Mouse (Mus musculus): ENCODE data around the gene Usp19. TPM values are rescaled to one million over a fixed set of nuclear protein-coding genes. Genes with fewer than 3 reads are reported as not detected.

Gene Usp19
- polyA plus RNA-seq, 1 experiment from 2014 or later: 142 TPM

- ChIA-PET CTCF (no interaction called here), POLR2A (no interaction called here)
- no peaks in the 10 kb centered on the region for H3K27me3 ChIP-seq
- no peak for TF ChIP-seq CTCF (IDR thresholded peaks at IDR 0.05)
- DNase-seq (ENCODE audit: low read depth, low spot score) (no peak), ATAC-seq (no peak)
- in situ Hi-C loops (cut with MboI; ENCODE audit: low pct_unique_long_range_greater_than_20kb): no loop called here
Measured at GRCm38 (mm10) chr9:108466219-108466618, 24.2 kb upstream of the Usp19 start.

- DNase-seq (ENCODE audit: low read depth, low spot score) (no peak), ATAC-seq (no peak)
- CTCF ChIA-PET: no interaction called here
- POLR2A ChIA-PET: no interaction called here
- in situ Hi-C loops (cut with MboI; ENCODE audit: low pct_unique_long_range_greater_than_20kb): no loop called here
- no peaks in the 10 kb centered on the region for H3K27me3 ChIP-seq
- TF ChIP-seq CTCF (IDR thresholded peaks at IDR 0.05): no peak
Measured at GRCm38 (mm10) chr9:108469430-108469829, 21.0 kb upstream of the Usp19 start.

DNA sequence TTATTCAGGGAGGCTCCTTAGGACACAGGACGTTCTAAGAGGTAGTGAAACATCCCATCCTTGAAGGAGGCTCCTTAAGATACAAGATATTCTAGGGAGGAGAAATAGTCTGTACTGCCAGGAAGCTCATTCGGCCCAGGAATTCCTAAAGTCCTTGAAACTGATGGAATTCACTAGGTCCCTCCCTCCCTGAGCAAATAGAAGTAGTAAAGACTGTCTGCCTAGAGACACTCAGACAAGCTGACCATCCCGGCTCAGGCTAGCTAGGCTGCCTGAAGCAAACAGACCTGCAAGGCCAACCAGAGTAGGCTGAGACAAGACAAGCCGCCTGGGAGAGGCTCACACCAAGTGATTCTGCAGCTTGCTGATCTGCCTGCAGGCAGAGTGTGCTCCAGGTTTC is 20.6 kb upstream of the Usp19 start:
- no peaks in the 10 kb centered on the region for H3K27me3 ChIP-seq
- CTCF ChIA-PET: no interaction called here
- POLR2A ChIA-PET: no interaction called here
- ATAC-seq (no peak), DNase-seq (ENCODE audit: low read depth, low spot score) (no peak)
- in situ Hi-C loops (cut with MboI; ENCODE audit: low pct_unique_long_range_greater_than_20kb): no loop called here
- no peak for TF ChIP-seq CTCF (IDR thresholded peaks at IDR 0.05)

GRCm38 (mm10) chr9:108474528-108474927 is 15.9 kb upstream of the Usp19 start:
- DNase-seq (ENCODE audit: low read depth, low spot score) (no peak), ATAC-seq (no peak)
- ChIA-PET CTCF (no interaction called here), POLR2A (no interaction called here)
- TF ChIP-seq CTCF (IDR thresholded peaks at IDR 0.05): no peak
- H3K27me3 ChIP-seq: no peaks in the 10 kb centered on the region
- in situ Hi-C loops (cut with MboI; ENCODE audit: low pct_unique_long_range_greater_than_20kb): no loop called here

DNA sequence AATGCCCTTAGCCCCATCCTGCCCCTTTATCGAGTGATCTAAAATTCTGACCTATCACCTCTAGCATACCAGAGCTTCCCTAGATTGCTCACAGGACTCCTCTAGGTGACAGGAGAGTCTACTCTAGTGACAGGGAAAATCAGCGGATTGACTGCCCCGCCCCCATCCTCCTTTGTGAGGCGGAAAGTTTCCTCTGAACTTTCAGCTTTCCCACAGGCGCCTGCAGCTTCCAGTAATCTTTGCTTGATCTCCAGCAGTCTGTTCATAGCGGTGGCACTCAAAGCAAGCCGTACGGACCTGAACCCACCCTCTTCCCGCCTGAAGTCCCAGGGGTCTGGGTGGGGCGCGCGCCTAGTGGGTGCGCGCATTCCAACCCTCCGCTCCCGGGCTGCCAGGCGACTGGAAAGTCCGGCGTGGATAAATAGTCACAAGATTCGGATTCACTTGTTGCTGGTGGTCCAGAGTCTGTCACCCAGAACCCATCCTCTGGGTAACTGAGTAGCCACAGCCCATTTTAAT is 11.7 kb upstream of the Usp19 start:
- CTCF ChIA-PET: interaction anchor here (0.8 kb wide), 1 partner anchor 19 kb away, joined by 3 read pairs; no protein-coding TSS in a partner anchor
- H3K27me3 ChIP-seq: no peaks in the 10 kb centered on the region
- DNase-seq (ENCODE audit: low read depth, low spot score) (peak; percentile 38), ATAC-seq (peak; percentile 33)
- POLR2A ChIA-PET: interaction anchor here (0.5 to 4.1 kb wide), 6 partner anchors 12 to 701 kb away, joined by 3 to 30 read pairs (median 6); partner anchors contain the start of gene Usp19
- TF ChIP-seq CTCF (IDR thresholded peaks at IDR 0.05): no peak
- in situ Hi-C loops (cut with MboI; ENCODE audit: low pct_unique_long_range_greater_than_20kb): no loop called here

DNA sequence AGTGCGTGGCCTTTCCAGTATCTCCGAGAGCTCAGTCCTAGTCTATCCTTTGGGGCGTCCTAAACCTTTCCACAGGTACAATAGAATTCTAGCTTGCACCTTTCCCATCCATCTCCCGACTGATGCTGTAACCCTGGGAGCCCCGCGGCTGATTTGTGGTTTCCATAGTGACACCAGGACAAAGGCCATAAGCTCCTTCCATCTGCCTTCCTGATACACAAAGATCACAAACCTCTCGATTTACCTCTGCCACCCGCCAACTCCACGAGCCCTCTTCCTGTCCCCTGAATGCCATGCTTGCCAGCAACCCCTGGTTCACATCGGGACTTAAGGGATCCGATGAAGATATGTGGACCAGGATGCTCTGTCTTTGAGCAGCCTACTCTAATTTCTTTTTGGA is 11.2 kb upstream of the Usp19 start:
- TF ChIP-seq CTCF (IDR thresholded peaks at IDR 0.05): no peak
- ATAC-seq: no peak
- POLR2A ChIA-PET: interaction anchor here (0.8 to 4.1 kb wide), 4 partner anchors 12 to 31 kb away, joined by 3 to 30 read pairs (median 6); partner anchors contain the start of gene Usp19
- H3K27me3 ChIP-seq: no peaks in the 10 kb centered on the region
- CTCF ChIA-PET: interaction anchor here (0.8 to 1.0 kb wide), 2 partner anchors 11 to 20 kb away, joined by 3 read pairs; no protein-coding TSS in a partner anchor
- in situ Hi-C loops (cut with MboI; ENCODE audit: low pct_unique_long_range_greater_than_20kb): no loop called here
- DNase-seq (ENCODE audit: low read depth, low spot score): no peak

- DNase-seq (ENCODE audit: low read depth, low spot score) (peak; percentile 59), ATAC-seq (peak; percentile 73)
- ChIA-PET POLR2A (interaction anchor here (1.1 to 4.1 kb wide), 4 partner anchors 11 to 31 kb away, joined by 3 to 30 read pairs (median 6); partner anchors contain the start of gene Usp19), CTCF (interaction anchor here (0.8 to 1.0 kb wide), 2 partner anchors 12 to 20 kb away, joined by 3 read pairs; no protein-coding TSS in a partner anchor)
- TF ChIP-seq CTCF (IDR thresholded peaks at IDR 0.05): no peak
- in situ Hi-C loops (cut with MboI; ENCODE audit: low pct_unique_long_range_greater_than_20kb): no loop called here
- no peaks in the 10 kb centered on the region for H3K27me3 ChIP-seq
Measured at GRCm38 (mm10) chr9:108479721-108480351, 10.6 kb upstream of the Usp19 start, which contains the start of gene Lamb2. TSS of gene Lamb2 (plus strand) at chr9:108479736.

GRCm38 (mm10) chr9:108480813-108481519 is 9.4 kb upstream of the Usp19 start:
- DNase-seq (ENCODE audit: low read depth, low spot score) (no peak), ATAC-seq (no peak)
- TF ChIP-seq CTCF (IDR thresholded peaks at IDR 0.05): no peak
- in situ Hi-C loops (cut with MboI; ENCODE audit: low pct_unique_long_range_greater_than_20kb): no loop called here
- ChIA-PET POLR2A (interaction anchor here (1.1 to 4.1 kb wide), 2 partner anchors 10 to 19 kb away, joined by 3 to 30 read pairs; partner anchors contain the start of gene Usp19), CTCF (no interaction called here)
- H3K27me3 ChIP-seq: no peaks in the 10 kb centered on the region

DNA sequence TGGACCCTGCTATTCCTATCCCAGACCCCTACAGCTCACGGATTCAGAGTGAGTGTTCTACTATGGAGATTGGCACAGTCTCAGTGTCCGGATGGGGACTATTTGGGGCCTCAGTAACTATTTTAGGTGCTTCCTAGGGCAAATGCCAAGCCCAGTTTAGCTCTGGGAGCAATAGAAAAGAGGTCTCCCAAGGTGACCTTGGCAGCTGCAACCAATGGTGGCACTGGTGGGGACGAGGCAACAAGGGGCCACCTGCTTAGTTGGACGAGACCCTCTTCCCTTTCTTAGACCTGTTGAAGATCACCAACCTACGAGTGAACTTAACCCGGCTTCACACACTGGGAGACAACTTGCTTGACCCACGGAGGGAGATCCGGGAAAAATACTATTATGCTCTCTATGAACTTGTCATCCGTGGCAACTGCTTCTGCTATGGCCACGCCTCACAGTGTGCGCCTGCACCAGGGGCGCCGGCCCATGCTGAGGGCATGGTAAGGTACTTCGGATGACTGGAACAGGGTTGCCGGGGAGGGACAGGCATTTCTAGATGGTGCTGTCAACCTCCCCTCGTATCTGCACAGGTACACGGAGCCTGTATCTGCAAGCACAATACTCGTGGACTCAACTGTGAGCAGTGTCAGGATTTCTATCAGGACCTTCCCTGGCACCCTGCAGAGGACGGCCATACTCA is 8.7 kb upstream of the Usp19 start:
- in situ Hi-C loops (cut with MboI; ENCODE audit: low pct_unique_long_range_greater_than_20kb): no loop called here
- CTCF ChIA-PET: interaction anchor here (1.2 kb wide), 1 partner anchor 19 kb away, joined by 3 read pairs; no protein-coding TSS in a partner anchor
- no peak for TF ChIP-seq CTCF (IDR thresholded peaks at IDR 0.05)
- ATAC-seq (no peak), DNase-seq (ENCODE audit: low read depth, low spot score) (no peak)
- no peaks in the 10 kb centered on the region for H3K27me3 ChIP-seq
- POLR2A ChIA-PET: interaction anchor here (4.1 kb wide), 1 partner anchor 9 kb away, joined by 30 read pairs; the partner anchor contains the start of gene Usp19

- ATAC-seq (no peak), DNase-seq (ENCODE audit: low read depth, low spot score) (no peak)
- POLR2A ChIA-PET: interaction anchor here (1.0 kb wide), 1 partner anchor 20 kb away, joined by 3 read pairs; no protein-coding TSS in a partner anchor
- TF ChIP-seq CTCF (IDR thresholded peaks at IDR 0.05): no peak
- H3K27me3 ChIP-seq: no peaks in the 10 kb centered on the region
- in situ Hi-C loops (cut with MboI; ENCODE audit: low pct_unique_long_range_greater_than_20kb): no loop called here
- CTCF ChIA-PET: no interaction called here
Measured at GRCm38 (mm10) chr9:108483051-108483790, 7.2 kb upstream of the Usp19 start.
